Mouse (Mus musculus): Measurements from ENCODE around the gene Cphx2. TPM values are rescaled to one million over a fixed set of nuclear protein-coding genes. Genes with fewer than 3 reads are reported as not detected.

The Cphx2 gene
- total RNA-seq, 2 experiments from 2014 or later = not detected

Other genes with a start within 250 kb of the Cphx2 start
- gene Anxa11, start 239.4 kb upstream of the Cphx2 start, total RNA-seq (2014; fragmentation: Nextera tagmentation) = 29.2 and 29.7 TPM in 2 replicates
- gene Anxa11, start 239.4 kb upstream of the Cphx2 start, total RNA-seq (2017) = 5.1 and 6.1 TPM in 2 replicates
- not detected in 2 replicates for gene Plac9a, start 178.4 kb upstream of the Cphx2 start, total RNA-seq (2014; fragmentation: Nextera tagmentation)
- gene Plac9a, start 178.4 kb upstream of the Cphx2 start, total RNA-seq (2017) = not detected in 2 replicates
- 10.1 and 20.8 TPM in 2 replicates for gene Tmem254a, start 153.8 kb upstream of the Cphx2 start, total RNA-seq (2014; fragmentation: Nextera tagmentation)
- 3.0 TPM in 1 of 2 replicates, not detected in the other for gene Tmem254a, start 153.8 kb upstream of the Cphx2 start, total RNA-seq (2017)
- not detected in 2 replicates for gene Cphx1, start 143.2 kb upstream of the Cphx2 start, total RNA-seq (2014; fragmentation: Nextera tagmentation)
- gene Cphx1, start 143.2 kb upstream of the Cphx2 start, total RNA-seq (2017) = not detected in 2 replicates
- not detected in 2 replicates for gene Duxbl1, start 102.9 kb upstream of the Cphx2 start, total RNA-seq (2014; fragmentation: Nextera tagmentation)
- not detected in 2 replicates for gene Duxbl1, start 102.9 kb upstream of the Cphx2 start, total RNA-seq (2017)
- gene Gm9780, start 38.8 kb upstream of the Cphx2 start, total RNA-seq (2014; fragmentation: Nextera tagmentation) = not detected in 2 replicates
- gene Gm9780, start 38.8 kb upstream of the Cphx2 start, total RNA-seq (2017) = not detected in 2 replicates
- gene Tmem254c, start 14.2 kb upstream of the Cphx2 start, total RNA-seq (2014; fragmentation: Nextera tagmentation) = 32.7 TPM in 1 of 2 replicates, not detected in the other
- gene Tmem254c, start 14.2 kb upstream of the Cphx2 start, total RNA-seq (2017) = 18.2 and 43.4 TPM in 2 replicates
- gene Cphx3, start 781 bp downstream of the Cphx2 start, total RNA-seq (2014; fragmentation: Nextera tagmentation) = not detected in 2 replicates
- gene Cphx3, start 781 bp downstream of the Cphx2 start, total RNA-seq (2017) = not detected in 2 replicates
- not detected in 2 replicates for gene Duxbl2, start 36.8 kb downstream of the Cphx2 start, total RNA-seq (2014; fragmentation: Nextera tagmentation)
- gene Duxbl2, start 36.8 kb downstream of the Cphx2 start, total RNA-seq (2017) = not detected in 2 replicates
- gene Plac9b, start 101.0 kb downstream of the Cphx2 start, total RNA-seq (2014; fragmentation: Nextera tagmentation) = not detected in 2 replicates
- gene Plac9b, start 101.0 kb downstream of the Cphx2 start, total RNA-seq (2017) = not detected in 2 replicates
- gene Tmem254b, start 125.5 kb downstream of the Cphx2 start, total RNA-seq (2014; fragmentation: Nextera tagmentation) = 9.3 and 33.6 TPM in 2 replicates
- 21.8 and 24.0 TPM in 2 replicates for gene Tmem254b, start 125.5 kb downstream of the Cphx2 start, total RNA-seq (2017)
- not detected in 2 replicates for gene Duxbl3, start 176.4 kb downstream of the Cphx2 start, total RNA-seq (2014; fragmentation: Nextera tagmentation)
- gene Duxbl3, start 176.4 kb downstream of the Cphx2 start, total RNA-seq (2017) = not detected in 2 replicates

All from megakaryocyte-erythroid progenitor cell, adult 5-6 weeks (primary cell).